Mouse (Mus musculus): Measurements from ENCODE around the gene 2410131K14Rik.

Gene 2410131K14Rik

GRCm38 (mm10) chr5:118311251-118311650 lies 66.2 kb downstream of the 2410131K14Rik start:
- no peak for DNase-seq (ENCODE audit: low spot score in 2 of 2)

GRCm38 (mm10) chr5:118313766-118314165 lies 68.7 kb downstream of the 2410131K14Rik start:
- no peak for DNase-seq (ENCODE audit: low spot score in 2 of 2)
